Mouse (Mus musculus) CH12.LX (cell line): ENCODE data around the gene Fam185a.

Experiments used
- BHLHE40 ChIP-seq: IDR thresholded peaks from 2 replicates; pipeline ENCODE4 v1.6.1; 2011; ENCODE audit warnings: mild to moderate bottlenecking, low read depth, low read length, improper control_type of control experiment
- CTCF ChIP-seq, 2 experiments: IDR thresholded peaks in 1 of 2; conservative IDR thresholded peaks in 1 of 2; 2 replicates each; pipeline ENCODE4 v1.5.1; 2011 to 2012; ENCODE audit warnings: low read depth in 2 of 2, low read length in 2 of 2, improper control_type of control experiment in 1 of 2, inconsistent platforms in 1 of 2, mild to moderate bottlenecking in 1 of 2, moderate library complexity in 1 of 2
- POLR2A ChIP-seq: IDR thresholded peaks from 2 replicates; pipeline ENCODE4 v1.6.1; 2011; ENCODE audit warnings: low read depth, mild to moderate bottlenecking, improper control_type of control experiment, low read length
- USF1 ChIP-seq: IDR thresholded peaks from 2 replicates; pipeline ENCODE4 v1.6.1; 2014; ENCODE audit warnings: low read depth, mild to moderate bottlenecking, inconsistent platforms, low read length, improper control_type of control experiment
- ZNF384 ChIP-seq: IDR thresholded peaks from 2 replicates; pipeline ENCODE4 v1.6.1; 2012; ENCODE audit warnings: low read depth, low read length, improper control_type of control experiment, inconsistent platforms

DNA sequence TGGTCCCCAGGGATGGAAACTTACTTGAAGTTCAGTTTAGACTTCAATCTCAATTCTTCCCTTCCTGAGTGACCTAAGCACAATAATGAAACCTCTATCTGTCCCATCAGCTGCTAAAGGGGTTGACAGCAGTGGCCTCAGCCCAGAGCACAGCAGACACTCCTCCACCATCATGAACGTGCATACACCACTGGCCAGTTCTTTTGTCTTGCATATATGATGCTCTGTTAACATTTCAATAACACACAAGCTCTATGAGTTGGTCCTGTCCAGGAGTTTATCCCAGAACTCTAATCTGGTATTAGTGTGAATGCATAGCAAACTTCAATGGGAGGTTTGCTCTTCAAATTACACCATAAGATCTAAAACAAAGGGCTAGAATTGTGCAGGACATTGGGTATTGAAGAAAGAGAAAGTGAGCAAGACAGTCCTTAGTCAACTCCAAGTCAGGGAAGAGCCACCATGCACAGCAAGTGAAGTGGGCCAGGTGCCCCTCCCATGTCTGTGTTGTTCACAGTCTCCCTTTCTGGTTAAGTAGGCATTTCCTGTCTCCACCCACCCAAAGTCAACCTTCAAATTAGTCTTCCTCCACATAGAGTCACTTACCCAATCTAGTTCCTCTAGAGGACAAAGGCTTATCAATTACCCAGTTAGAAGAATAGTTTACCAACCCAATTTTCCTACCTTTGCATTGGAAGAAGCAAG, 10.5 kb upstream of the Fam185a start:
- TF ChIP-seq USF1 (no peak), CTCF (conservative IDR thresholded peaks at IDR 0.05 in 1 of 2, IDR thresholded peaks at IDR 0.05 in 1 of 2; ENCODE audit: low read depth in 2 of 2, low read length in 2 of 2) (no peak), POLR2A (no peak), ZNF384 (no peak), BHLHE40 (no peak)
